Mouse (Mus musculus): ENCODE measurements at regions not wholly inside any gene's neighbourhood (a gene's known extent, or its start where the extent isn't known, plus 50 kb on each side); places are given as distances from the start of the nearest gene placed in this dataset.

DNA sequence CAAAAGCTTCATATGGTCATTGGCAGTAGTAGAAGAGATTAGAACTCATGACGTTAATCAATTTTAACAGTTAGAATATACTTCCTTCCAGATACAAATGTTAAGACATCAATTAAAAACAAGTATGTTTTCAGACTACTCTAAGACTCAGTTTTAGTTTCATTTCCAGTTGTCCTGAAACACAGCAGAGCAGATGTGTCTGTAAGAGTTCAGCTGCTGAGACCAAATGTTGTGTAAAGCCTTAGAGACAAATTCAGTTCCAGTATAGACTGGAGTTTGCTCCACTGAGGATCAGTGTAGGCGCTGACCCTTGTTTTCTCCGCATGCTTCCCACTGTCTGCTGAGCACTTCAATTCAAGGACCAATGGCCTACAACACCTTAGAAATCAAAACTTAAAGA is 158.1 kb upstream of the Bmper start:
- no peak for DNase-seq

DNA sequence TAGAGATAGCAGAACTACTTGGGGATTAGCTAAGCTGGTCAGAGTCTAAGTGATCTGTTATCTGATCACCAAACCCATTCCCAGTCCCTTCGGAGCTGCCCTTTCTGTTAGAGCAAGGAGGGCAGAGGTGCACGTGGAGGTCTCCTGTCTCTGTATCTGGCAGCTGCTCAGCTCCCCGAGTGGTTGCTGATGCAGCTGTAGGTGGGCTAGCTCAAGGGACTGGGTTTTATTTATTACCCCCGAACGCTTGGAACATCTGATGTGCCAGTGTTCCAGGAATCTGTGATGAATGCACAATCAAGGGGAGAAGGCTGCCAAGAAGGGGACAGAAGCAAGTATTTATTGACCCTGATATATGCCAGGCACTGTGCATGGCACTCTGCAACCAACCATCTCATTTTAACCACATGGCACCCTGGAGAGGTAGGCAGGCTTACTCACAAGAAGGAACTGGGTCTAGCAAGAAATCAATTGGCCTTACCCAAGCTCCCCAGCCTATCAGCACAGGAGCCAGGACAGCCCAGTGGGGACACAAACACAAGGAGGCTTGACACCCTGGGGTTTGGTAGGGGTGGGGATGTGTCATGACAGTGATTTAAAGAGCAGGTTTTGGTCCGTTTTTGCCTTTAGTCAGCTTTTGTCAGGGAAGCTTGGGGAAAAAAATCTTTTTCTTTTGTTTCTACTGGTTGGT is 154.6 kb upstream of the Bmper start:
- DNase-seq, result no peak

DNA sequence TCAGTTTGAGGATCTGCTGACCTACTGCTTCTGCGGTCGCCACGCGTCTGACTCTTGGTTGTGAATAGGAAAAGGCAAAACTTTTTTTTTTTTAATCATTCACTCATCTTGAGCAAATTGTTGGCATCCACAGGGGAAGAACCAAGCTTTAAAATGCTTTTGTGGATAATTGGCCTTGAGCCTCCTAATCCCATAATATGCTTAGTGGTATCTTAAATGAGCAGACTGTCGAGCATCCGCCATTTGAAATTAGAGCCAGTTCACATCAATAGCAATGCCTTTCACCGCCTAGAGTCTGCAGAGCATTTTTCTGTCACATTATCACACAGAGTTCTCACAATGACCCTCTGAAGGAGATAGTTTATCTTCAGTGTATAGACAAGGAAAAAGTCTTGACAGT is 153.7 kb upstream of the Bmper start:
- DNase-seq, result no peak

DNA sequence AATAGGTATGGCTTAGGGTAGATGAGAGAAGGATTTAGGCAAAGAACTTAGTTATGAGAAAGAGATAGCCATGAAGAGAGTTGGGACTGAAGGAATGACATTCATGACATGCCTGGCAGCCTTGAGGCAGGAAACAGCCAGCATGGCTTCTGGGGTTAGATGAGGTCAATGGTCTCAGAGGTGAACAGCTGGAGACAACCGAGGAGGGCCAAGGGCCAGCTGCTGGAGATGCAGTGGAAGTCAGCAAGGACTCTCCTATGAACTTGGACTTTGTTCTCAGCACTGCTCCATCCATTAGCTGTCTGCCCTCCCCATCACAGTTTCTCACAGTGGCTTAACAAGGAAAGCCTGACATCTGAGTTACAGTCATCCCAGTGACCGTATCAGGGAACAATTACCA is 151.9 kb upstream of the Bmper start:
- DNase-seq, result no peak

DNA sequence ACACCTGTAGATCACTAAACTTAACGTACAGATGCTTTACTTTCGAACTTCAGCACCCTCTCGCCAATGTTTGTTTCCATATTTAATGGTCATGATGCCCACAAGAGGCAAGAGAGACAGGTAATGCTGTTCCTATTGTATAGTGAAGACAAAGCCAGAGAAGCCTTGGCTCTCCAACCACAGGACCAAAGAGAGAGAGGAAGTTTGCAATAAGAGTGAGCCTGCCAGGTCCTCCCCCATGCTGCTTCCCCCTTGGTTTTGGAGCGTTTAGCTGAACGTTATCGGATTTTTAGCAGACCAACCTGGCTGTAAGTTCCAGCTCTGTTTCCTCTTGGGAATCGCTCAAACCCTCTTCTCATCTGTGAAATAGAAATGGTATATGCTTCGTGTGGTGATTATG is 150.1 kb upstream of the Bmper start:
- no peak for DNase-seq

DNA sequence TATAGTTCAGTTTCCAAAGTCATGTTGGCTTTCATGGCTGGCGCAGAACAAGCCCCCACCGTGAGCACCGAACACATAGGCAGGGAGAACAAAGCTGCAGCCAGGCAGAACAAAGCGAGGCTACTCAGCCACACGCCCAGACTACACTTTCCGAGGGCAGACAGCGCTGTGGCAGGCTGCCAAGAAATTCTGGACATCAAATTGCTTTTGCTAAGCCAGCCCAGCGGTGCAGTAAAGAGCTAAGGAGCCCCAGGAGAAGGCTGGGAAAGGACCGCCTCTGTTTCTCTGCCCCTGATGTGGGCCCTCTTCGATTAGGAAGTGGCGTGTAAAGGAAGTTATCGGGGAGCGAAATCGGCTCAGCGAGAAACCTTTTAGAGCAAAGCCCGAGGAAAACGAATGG is 139.3 kb upstream of the Bmper start:
- peak; percentile 70 for DNase-seq

DNA sequence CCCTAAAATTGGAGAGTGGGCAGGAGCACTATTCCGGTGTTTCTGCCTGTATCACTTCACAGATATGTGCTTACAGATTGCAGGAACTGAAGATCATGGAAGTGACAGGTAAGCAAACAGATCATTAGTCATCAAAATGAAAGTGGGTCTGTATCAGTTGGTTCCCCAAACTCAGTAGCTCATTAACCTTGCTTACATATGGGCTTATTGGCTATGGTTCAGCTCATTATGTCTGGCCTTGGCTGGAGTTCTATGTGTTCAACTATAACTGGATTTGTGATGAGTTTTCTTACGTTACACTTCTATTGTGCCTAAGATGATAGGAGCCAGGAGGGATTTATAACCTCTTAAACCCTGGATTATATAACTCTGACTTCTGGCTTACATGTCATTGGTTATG is 133.5 kb upstream of the Bmper start:
- no peak for DNase-seq

DNA sequence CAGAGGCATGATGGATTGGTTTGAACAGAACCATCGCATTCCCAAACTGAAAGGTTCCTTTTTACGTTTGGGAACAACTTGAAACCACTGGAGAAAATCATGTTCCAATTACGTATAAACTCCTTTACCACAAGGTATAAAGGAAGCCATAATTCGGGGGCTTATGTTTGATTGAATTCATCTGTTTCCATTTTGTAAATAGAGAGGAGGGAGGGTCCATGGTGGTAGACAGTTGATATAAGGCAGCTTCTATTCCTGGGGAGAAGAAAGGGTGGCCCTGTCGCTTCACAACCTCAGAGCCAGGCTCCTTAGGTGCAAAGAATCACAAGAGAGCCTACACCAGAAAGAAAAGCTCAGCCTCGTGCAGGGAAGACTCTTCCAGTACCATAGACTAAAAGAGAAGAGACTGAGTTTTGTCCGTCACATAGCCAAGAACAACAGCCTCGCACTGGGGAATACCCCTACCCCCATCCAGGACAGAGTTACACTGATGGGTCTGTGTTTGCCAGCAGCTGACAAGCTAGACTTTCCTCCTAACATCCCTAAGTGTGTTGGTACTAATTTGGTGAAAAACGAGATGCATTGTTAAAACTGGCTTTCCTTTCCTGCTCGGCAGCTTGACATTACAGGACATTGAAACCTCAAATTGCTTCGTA is 125.6 kb upstream of the Bmper start:
- DNase-seq, result no peak

DNA sequence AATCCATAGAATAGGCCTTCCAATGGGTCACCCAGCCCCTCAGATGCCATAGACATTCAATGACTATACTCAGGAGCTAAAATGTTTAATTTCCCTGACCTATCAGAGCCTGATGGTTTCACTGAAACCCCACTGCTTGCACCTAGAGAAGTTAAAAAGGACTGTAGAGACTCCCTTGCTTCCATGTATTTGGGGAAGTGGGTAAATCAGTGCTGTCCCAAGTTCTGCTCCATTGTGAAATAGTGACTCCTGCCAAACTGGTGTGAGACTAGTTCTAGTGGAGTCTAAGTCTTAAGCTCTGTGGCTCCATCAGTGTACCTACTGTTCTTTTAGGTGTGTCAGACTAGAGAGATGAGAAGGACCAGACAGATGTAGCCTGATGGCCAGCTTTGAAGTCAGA is 121.3 kb upstream of the Bmper start:
- DNase-seq, result no peak

DNA sequence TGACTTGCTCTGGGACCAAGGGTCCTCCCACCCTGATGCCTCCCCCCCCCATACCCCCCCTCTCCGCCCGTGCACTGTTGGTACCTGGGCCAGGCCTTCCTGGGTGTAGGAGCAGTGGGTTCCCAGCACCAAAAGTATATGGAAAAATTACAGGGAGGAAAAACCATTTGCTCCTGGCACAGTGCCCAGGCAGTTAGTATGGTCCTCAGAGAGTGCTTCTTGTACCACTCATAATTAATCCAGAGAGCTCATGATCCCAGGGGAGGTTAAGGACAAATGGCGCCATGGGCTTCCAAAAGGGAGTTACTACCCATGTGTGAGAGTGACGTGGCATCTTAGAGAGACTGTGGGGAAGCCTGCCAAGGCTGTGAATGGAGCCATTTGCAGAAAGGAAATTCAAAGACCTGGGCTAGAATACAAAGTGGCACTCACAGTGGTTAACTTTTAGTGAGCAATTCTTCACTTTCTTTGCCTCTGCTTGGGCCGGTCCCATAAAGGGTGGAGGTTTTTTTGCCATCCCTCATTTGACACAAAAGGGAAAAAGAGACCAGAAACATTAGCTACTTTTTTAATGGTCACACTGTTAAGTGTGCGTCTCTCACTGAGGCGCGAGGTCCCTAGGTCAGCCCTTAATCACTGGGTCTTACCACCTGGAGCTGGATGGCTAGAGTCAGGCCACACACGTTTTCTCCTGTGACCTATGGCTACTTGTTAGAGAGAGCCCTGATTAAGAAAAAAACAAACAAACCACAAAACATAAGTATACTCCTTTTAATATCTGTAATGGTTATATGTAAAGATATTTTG is 120.7 kb upstream of the Bmper start:
- no peak for DNase-seq

DNA sequence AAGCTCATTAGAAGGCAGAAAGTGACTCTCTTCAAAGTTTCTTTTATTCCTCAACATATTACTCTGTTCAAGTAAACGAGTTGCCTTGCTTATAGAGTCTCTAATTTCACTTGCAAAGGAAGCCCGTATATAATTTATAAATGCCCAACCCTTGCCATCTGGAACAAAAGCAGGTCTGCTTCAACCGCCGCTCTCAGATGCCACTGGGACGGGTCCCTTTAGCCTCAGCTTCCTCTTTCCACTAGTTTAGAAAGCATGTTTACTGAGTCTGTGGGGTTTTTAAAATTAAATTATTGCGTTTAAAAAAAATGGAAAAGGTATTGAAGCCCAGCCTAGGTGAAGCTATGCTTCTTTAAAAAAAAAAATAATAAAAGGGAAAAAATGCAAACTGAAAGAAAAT is 111.4 kb upstream of the Bmper start:
- no peak for DNase-seq

DNA sequence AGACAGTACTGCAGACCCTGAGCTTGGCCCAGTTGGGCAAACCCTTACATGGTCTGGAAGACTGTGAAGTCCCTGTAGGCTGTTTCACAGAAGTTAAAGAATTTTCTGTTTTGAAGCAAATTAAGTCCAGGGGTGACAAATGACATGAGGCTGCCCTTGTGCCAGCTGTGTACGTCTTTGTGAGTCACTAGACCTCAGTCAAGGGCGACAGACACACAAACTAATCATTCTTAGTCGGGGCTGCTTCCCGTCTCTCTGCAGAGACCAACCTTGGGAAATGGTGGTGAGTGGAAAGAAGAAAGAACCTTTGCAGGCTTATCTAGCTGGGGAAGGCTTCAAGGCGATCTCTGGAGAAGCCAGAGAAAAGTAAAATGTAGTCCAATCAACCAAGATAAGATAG is 107.8 kb upstream of the Bmper start:
- no peak for DNase-seq

DNA sequence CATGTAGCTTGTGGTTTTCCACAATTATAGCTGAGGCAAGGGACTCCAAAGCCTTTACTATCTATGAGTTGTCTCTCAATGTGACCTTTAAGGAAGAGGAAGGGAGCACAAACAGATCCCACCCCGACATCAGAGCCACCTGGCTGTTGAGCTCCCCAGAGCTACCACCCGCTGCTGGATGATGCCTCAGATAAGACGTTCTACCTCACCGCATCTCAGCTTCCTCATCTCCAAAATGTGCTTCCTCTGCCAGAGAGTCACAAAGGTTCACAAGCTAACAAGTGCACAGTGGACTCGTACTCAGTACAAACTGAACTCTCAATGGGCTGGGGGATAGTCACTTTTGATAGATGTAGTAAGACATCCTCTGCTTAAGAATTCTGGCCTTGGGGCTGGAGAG is 107.3 kb upstream of the Bmper start:
- no peak for DNase-seq

DNA sequence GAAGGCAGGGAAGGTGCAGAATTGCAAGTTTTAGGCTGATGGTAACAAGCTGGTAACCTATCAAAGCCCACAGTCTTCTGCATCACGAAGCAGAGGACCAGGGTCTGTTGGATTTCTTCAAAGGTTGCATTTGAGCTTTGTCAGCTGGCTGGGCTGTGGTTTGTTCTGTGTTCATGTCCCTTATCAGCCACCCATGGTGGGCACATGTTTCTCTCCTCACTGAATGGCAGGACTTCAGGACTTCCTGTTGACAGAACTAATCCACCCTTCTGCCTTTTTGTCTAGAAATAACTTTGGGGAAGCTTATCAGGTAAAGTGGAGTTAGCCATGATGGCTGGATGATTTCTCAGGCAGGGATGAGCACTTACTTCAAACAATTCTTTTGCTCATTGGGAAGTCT is 106.6 kb upstream of the Bmper start:
- DNase-seq, result no peak

DNA sequence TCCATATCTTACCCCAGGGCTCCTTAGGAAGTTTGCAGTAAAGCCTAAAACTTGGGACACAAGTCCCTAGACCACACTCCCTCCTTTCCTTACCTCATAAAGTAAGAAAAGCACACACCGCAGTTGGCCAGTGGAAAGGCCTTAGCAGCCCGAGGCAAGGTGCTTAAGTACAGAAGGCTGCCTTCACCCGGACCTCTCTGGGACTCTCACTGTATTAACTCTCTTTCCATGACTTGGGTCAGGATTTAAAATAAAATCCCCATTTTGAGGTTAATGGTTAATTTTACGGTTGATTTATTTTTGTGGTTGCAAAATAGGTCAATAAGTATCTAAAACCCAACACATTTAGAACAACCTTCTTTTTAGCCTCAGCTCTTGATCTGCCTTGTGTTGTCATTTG is 103.1 kb upstream of the Bmper start:
- DNase-seq, result no peak

DNA sequence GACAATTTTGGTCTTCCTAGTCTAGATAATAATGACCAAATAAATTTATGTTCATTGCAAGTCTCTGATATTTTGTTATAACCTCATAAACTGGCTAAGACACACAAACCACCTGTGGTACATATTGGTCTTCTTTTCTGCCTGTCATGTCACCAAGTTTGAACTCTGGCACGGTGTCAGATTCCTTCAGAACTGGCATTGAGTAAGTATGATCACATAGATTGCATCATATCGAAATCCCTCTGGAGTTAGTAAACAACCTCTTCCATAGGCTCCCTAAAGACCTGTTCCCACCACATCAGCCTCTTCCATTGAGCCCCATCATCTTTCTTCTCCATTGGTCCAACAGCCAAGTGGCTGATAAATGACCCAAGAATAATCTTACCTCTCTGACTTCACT is 102.1 kb upstream of the Bmper start:
- no peak for DNase-seq

DNA sequence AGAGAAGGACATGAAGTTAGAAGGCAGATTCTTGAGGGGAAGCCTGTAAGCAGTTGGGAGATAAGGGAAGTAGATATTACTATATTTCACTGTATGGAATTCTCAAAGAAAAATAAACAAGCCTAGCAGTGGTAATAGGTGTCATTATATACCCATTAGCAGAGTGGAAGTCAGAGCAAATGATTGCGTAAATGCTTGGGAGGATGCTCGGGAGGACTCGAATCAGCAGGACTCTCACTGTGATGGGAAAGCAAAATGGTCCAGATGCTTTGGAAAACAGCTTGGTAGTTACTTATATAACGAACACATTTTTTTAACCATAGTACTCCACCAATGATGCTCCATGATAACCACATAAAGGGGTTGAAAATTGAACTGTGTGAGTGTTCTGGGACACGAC is 100.4 kb upstream of the Bmper start:
- no peak for DNase-seq

DNA sequence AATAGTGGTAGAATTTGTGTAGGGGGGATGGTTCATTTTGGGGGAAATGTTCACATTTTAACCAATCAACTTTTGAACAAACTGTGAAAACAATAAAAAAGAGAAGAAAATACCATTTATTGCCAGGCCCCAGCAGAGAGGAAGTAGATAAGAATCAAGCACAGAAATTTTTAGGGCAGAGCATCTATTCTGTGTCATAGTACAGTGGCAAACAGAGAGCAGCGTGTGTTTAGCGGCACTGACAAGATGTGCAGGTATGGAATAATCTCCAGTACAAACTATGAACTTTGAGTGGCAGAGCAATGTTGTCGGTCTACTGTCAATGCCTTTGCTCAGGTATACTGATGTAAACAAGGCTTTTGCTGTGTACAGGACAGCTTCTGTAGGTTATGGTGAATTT is 99.4 kb upstream of the Bmper start:
- no peak for DNase-seq

DNA sequence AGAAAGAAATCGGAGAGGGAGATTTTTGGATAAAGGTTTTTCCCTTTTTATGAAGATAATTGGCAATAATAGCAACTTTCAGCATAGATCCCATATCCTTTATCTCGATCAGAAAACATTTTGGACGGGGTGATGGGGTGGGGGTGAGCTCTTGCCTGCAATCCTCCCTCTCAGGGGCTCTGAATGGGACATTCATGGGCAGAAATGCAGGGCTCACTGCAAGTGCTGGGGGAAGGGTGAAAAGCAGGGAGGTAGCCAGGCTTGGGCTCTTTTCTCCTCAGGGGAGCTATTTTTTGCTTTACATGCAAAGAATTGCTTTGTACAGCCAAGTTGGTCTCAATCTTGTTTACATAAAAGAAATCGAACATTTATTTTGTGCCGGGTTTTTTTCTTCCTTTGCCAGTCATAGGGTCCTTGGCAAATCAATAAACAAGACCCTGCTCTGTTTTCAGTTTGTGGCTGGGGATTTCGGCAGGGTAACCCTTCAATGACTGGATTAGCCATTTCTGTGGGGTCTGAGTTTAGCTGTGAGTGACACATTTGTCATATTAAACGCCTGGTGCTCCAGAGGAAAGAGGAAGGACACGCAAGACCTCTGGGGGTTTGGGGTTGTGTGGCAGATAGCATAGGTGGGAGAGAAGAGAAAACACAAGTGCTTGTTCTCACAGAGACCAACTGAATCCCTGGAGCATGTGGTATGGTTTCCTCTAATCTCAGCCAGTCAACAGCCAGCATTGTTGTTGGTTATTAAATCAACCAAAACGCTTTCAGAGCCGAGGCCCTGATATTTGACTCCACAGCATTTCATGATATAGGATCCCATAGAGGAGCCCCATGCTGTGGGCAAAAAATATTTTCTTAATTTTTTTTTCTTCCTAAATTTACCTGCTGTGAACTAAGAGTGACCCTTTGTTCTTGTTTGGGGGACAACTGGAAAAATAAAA is 96.8 kb upstream of the Bmper start:
- DNase-seq, result no peak

DNA sequence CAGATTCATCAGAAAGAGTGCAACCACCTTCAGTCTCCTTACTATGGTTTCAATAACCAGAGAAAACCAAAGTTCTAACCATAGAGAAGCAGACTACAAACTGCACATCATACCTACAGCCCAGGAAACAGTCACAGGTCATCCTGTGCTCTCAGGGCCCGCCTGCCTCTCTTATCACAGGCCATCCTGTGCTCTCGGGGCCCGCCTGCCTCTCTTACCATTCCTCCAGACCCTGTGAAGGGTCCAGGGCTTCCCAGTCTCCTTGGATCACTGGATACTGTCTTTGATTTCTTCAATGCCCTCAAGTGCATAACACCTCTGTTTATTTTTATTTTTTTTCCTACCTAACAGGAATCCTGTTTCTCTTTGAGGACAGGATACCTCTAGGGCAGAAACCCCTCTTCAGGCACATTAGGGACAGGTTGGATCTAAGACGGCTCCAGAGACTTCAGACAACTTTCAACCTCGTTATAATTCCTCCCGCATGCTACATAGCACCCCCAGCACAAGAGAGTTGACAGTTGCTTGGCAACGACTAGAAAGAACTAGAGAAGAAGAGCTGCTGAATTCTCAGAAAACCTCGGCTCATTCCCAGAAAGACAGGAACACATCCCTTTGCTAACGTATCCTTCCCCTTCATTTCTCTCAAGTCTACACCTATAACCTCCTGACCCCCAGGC is 95.4 kb upstream of the Bmper start:
- no peak for DNase-seq

DNA sequence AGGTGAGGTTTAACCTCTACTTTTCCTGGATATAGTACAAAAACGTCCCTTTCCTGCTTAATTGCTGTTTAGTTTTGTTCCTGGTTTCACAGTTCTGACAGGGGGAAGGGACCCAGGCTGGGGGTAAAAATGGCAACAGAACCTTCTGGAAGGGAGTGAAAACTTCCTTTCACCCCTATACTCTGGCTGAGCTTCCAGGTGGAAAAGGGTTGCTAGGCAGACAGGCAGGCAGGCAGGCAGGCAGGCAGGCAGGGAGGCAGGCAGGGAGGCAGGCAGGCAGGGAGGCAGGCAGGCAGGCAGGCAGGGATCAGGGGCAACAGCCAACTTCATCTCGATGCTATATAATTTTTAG is 94.9 kb upstream of the Bmper start:
- DNase-seq, result no peak

DNA sequence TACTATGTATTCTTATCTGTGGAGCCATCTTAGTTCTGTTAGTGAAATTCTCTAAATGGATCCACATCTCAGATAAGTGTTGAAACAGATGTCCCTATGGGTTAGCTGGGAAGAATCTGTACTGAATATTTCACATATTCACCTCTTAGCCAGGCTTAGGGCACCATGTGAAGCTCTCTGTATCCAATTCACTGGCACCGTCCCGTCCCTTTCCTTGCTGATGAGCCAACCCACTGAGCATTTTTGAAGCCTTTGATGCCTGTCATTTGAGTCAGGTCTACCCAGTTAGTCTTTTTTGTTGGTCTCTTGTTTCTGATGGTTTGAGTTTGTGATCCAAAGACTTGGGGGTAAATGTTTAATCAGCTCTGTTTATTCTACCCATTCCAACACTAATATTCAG is 88.9 kb upstream of the Bmper start:
- no peak for DNase-seq
